Mouse (Mus musculus) gastrocnemius, postnatal 14 days (tissue): Measurements from ENCODE around the gene Ints3. TPM values are rescaled to one million over a fixed set of nuclear protein-coding genes. Genes with fewer than 3 reads are reported as not detected.
"Not testable (repeated sequence)": the region's sequence is repeated elsewhere in the genome, so short reads cannot be mapped to it uniquely, and the experiment has no call there.

ENCODE experiments used
- DNase-seq: peaks from one replicate; pipeline ENCODE4 v3.0.0; 2021; ENCODE audit warnings: mixed read lengths
- intact Hi-C: fragments of 180-260 bp; cut with DNase I; formaldehyde crosslinking; loops from one replicate; pipeline ENCODE4 v1.15.1; 2025; ENCODE audit warnings: low total_unique reads
- total RNA-seq, 2 experiments: library from RNA; stranded (reverse); gene quantifications; 2 replicates each; pipeline ENCODE4 v1.2.3; 2021

Ints3 gene
- total RNA-seq, 2 experiments from 2014 or later: 15.7 to 17.7 TPM

DNA sequence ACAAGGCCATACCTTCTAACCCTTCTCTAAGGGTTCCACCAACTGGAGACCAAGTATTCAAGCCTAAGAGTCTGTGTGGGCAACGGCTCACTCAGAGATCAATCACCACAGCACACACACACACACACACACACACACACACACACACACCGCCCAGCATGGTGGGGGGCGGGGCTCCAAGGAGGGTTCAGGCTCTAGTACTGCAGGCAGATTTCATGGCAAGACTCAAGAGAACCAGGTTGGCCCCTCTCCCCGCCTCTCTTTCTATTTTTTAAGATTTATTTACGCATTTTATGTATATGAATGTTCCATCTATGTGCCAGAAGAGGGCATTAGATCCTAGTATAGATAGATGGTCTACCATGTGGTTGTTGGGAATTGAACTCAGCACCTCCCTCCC, 60.6 kb downstream of the Ints3 start:
- DNase-seq: no peak
- intact Hi-C loops: loop anchor here (5.0 to 10.0 kb wide), 3 partner anchors 81 to 156 kb away; partner anchors contain the start of genes Dennd4b and Gatad2b

DNA sequence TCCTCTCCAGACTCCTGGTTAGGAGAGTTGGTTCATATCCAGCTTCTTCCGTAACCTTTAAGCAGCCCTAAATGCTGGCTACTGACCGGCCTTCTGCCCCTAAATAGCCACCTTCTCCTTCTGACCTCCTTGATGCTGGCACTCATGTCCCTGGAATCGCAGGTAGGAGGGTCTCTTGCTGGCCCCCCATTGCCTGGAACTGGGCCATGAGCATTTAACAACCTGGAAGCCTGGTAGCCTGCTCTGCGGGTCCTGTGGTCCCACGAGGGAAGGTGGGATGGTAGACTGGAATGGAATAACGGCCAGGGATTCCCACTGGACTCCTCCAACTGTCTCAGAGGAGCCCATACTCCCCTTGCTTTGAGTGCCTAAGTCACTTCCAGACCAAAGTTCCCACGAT, 61.6 kb downstream of the Ints3 start:
- intact Hi-C loops: loop anchor here (5.0 to 10.0 kb wide), 3 partner anchors 80 to 155 kb away; partner anchors contain the start of genes Dennd4b and Gatad2b

DNA sequence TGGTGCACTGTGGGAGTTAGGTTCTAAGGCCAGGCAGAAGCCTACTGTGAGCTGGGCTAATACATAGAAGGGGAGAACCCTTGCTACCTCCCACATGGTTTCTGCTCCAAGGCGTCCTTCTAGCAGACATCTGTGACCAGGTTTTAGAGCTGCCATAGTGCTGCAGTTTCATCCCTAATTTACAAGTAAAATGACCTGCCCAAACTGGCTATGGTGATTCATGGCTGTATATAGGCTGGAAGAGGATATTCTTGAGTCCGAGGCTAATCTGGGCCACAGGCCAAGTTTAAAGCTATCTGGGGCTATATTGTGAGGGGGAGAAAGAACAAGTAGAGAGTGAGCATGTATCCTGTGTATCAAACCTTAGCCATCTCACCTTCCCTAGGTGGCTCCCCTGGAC, 64.4 kb downstream of the Ints3 start:
- DNase-seq: no peak
- intact Hi-C loops: no loop called here

More for the DNA sequence above, 61.6 kb downstream of the Ints3 start:
- no peak for DNase-seq

DNA sequence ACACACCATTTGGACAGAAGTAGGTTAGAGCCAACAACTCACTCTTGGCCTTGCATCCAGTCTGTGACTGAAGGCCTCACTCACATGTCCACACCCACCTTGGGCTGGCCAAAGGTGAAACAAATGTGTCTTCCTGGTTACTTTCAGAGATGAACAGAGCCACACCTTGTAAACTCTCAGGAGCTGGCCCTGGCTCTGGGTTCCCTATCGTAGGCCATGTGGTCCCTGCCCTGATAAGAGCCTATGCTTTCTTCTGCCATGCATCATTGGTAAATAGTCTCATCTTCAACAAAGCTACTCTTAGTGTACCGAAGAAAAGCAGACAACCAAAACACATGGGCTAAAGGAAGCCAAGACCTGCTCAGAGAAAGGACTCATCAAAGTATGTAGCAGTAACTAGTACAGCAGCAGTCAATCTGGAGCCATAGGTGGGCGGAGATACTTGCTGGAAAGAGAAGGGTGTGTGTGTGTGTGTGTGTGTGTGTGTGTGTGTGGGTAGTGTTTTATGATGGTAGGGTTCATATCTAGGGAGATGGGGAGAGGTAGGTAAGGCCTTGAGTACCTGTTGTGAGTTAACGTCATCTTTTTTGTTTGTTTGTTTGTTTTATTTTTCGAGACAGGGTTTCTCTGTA, 66.3 kb downstream of the Ints3 start:
- intact Hi-C loops: no loop called here
- no peak for DNase-seq

DNA sequence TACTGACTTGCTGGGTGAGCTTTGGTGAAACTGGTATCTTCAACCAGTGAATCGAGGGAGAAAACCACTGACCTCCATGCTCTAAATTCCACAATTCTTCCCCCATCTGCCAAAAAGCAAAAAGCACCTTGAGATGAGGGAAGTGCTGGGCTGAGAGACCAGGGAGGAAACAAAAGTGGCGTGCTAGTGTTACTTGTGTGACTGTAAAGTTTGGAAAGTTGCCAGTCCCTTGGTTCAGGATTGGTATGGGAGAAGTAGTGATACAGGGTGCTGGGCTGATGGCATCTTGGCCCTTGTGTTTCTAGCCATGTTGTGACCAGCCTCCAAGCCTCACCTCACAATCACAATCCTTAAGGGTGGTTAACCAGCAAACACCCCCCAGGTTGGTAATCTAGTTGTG, 71.1 kb downstream of the Ints3 start:
- DNase-seq: no peak
- intact Hi-C loops: no loop called here

DNA sequence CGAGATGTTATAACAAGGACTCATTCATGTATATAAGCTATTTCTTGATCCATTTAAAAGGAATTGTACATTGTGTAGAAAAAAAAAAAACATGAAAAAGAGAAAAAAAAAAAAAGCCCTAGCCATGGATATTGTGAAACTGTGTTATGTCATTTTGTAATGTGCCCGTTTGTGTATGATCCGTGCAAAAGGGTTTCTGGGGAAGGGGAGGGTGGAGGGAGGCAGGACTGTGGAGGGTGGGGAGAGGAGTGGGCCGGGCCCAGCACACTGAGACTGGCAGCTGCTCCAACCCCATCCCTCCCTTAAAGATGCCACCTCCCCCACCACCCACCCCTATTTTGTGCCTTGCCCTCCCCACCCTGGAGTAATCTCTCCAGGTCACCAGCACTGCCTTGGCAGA, 71.9 kb downstream of the Ints3 start:
- intact Hi-C loops: no loop called here
- no peak for DNase-seq

DNA sequence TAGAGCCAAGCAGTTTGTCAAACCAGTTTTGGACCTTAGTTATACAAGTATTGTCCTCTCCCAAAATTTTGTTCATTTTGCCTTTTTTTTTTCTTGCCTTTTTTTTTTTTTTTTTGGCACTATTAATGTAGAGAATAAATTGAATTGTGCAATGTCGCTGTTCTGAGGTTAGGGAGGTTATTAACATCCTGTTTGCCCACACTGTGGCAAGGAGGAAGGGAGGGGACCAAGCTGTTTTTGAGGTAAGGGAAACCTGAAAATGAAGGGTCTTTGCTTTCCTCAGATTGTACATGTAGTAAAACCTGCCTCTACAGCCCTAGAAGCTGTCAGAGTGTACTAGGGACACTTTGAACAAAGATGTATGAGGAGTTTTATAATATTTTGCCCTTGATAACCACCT, 74.2 kb downstream of the Ints3 start:
- no peak for DNase-seq
- intact Hi-C loops: no loop called here

DNA sequence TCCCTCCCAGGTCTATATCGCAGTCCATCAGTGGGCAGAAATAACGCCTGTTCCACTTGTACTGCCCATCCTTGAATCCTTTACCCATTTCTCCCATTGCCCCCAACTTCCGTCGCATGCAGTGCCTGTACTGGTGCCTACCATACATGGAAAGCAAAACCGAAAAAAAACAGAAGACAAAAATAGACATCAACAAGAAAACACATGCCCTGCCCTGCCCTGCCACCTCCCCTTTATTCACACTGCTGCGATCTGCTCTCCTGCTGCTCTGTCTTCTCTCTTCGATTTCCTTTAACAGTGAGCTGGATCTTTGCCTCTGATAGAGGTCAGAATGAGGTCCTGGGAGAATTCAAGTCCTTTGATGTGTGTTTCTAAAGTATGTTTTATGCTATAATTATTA, 75.5 kb downstream of the Ints3 start:
- DNase-seq: no peak
- intact Hi-C loops: no loop called here

DNA sequence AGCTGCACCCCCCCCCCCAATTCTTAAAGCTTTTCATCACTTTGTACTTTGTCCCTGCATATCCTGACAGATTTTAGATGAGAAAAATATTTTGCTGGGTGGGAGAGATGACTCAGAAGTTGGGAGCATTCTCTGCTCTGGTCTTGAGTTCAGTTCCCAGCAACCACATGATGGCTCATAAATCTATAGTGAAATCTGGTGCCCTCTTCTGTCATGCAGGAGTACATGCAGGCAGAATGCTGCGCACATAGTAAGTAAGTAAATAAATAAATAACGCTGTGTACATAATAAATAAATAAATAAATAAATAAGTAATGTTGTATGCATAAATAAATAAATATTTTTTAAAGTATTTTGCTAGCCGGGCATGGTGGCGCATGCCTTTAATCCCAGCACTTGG, 85.6 kb downstream of the Ints3 start:
- no peak for DNase-seq
- intact Hi-C loops: no loop called here

DNA sequence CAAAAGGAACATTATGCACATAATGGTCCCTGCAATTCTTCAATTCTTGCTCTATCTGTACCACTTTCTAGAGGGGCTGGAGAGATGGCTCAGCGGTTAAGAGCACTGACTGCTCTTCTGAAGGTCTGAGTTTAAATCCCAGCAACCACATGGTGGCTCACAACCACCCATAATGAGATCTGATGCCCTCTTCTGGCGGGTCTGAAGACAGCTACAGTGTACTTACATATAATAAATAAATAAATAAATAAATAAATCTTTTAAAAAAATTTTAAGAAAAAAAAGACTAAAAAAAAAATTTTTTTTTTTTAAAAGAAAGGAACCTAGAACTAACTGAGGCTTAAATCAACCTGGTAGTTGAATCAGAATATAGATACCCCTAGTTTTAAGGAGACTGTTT, 90.6 kb downstream of the Ints3 start:
- intact Hi-C loops, DNase-seq: not testable (repeated sequence)

Other genes starting within 250 kb of the Ints3 start
- 100 to 1,000 TPM; 889 to 951 TPM for gene Rps27, start 220.0 kb downstream of the Ints3 start, total RNA-seq
- 10 to 100 TPM; 10.8 to 11.8 TPM for gene Rab13, start 219.9 kb downstream of the Ints3 start, total RNA-seq
- 10 to 100 TPM; 41.6 to 47.5 TPM for gene Jtb, start 202.0 kb downstream of the Ints3 start, total RNA-seq
- gene Creb3l4, start 190.1 kb downstream of the Ints3 start, total RNA-seq: under 1 TPM; 0.27 to 0.39 TPM
- 10 to 100 TPM; 57.8 to 62.7 TPM for gene Slc39a1, start 185.4 kb downstream of the Ints3 start, total RNA-seq
- gene Crtc2, start 179.5 kb downstream of the Ints3 start, total RNA-seq: 10 to 100 TPM; 13.5 to 14.1 TPM
- gene Dennd4b, start 168.4 kb downstream of the Ints3 start, total RNA-seq: 10 to 100 TPM; 44.8 to 45.3 TPM
- gene Gatad2b, start 140.4 kb downstream of the Ints3 start, total RNA-seq: 10 to 100 TPM; 41.5 to 43.2 TPM
- gene Slc27a3, start 43.7 kb downstream of the Ints3 start, total RNA-seq: 1 to 10 TPM; 1.9 to 2.3 TPM
- gene Npr1, start 32.2 kb upstream of the Ints3 start, total RNA-seq: 10 to 100 TPM; 14.9 to 15.6 TPM
- gene Ilf2, start 42.5 kb upstream of the Ints3 start, total RNA-seq: 10 to 100 TPM; 32.6 to 35.9 TPM
- gene Snapin, start 57.4 kb upstream of the Ints3 start, total RNA-seq: 10 to 100 TPM; 57.3 to 59.6 TPM
- 100 to 1,000 TPM in 1 of 2 experiments, 10 to 100 TPM in 1; 83.3 to 100 TPM for gene Chtop, start 75.9 kb upstream of the Ints3 start, total RNA-seq
- gene S100a1, start 80.8 kb upstream of the Ints3 start, total RNA-seq: 10 to 100 TPM; 53.1 to 61.0 TPM
- 10 to 100 TPM; 12.9 to 15.4 TPM for gene S100a13, start 80.8 kb upstream of the Ints3 start, total RNA-seq
- not detected for gene S100a14, start 93.2 kb upstream of the Ints3 start, total RNA-seq
- gene S100a16, start 103.6 kb upstream of the Ints3 start, total RNA-seq: 100 to 1,000 TPM in 1 of 2 experiments, 10 to 100 TPM in 1; 79.5 to 106 TPM
- under 1 TPM in 1 of 2 experiments, not detected in 1; 0.45 TPM for gene S100a3, start 127.0 kb upstream of the Ints3 start, total RNA-seq
- not detected for gene S100a2, start 156.6 kb upstream of the Ints3 start, total RNA-seq
- not detected for gene Gm42674, start 168.3 kb upstream of the Ints3 start, total RNA-seq
- gene S100a4, start 170.1 kb upstream of the Ints3 start, total RNA-seq: 10 to 100 TPM; 11.1 to 16.5 TPM
- gene S100a5, start 174.9 kb upstream of the Ints3 start, total RNA-seq: not detected
- gene S100a6, start 179.3 kb upstream of the Ints3 start, total RNA-seq: 10 to 100 TPM; 69.9 to 95.9 TPM
- gene S100a7a, start 220.4 kb upstream of the Ints3 start, total RNA-seq: under 1 TPM in 1 of 2 experiments, not detected in 1; 0.16 TPM
- under 1 TPM in 1 of 2 experiments, not detected in 1; 0.71 TPM for gene S100a8, start 235.4 kb upstream of the Ints3 start, total RNA-seq